Comparison of ENCODE assay signal across 8 mouse cellular contexts in genomic region chr1:133069275-133070120, GRCm38 (mm10). TPM values are rescaled to one million over a fixed set of nuclear protein-coding genes. Genes with fewer than 3 reads are reported as not detected.
DNase-seq lines count a peak whose midpoint lies in the region; ATAC-seq and TF ChIP-seq lines count a peak whose summit lies in the region.

No protein-coding gene starts in this region.

- H3K36me3 ChIP-seq in kidney, embryonic 14.5 days (ENCODE audit: control insufficient read depth, insufficient read depth, low read length): peaks cover 4% of the 10 kb centered on the region; the same call in 1 of the 2 replicates
- H3K36me3 ChIP-seq in E14TG2a.4 (ENCODE audit: insufficient read depth, low read length): peaks cover 24% of the 10 kb centered on the region
- H3K36me3 ChIP-seq in heart, adult 2 months (ENCODE audit: control insufficient read depth, insufficient read depth, low read length): peaks cover 20% of the 10 kb centered on the region
- peaks cover 25% of the 10 kb centered on the region; the same call in 1 of the 2 replicates for H3K36me3 ChIP-seq in limb, embryonic 12.5 days

- no peak overlapping the region for H3K9ac ChIP-seq in kidney, embryonic 14.5 days (ENCODE audit: low read depth, low read length)
- H3K9ac ChIP-seq in heart, adult 2 months (ENCODE audit: low read depth, low read length): peak overlapping the region; percentile 72
- H3K9ac ChIP-seq in limb, embryonic 12.5 days (replicated peaks): no peak overlapping the region

- peak overlapping the region; percentile 56; the same call in 1 of the 2 replicates for H3K27ac ChIP-seq in kidney, embryonic 14.5 days (ENCODE audit: low read depth, low read length)
- H3K27ac ChIP-seq in heart, adult 2 months: peak overlapping the region; percentile 97
- H3K27ac ChIP-seq in limb, embryonic 12.5 days: peak overlapping the region; percentile 43

- no peak for ATAC-seq in kidney, embryonic 14.5 days (ENCODE audit: low FRiP score, low TSS enrichment)
- no peak for ATAC-seq in limb, embryonic 12.5 days (ENCODE audit: insufficient number of reproducible peaks, insufficient read depth, low FRiP score, low TSS enrichment, low read depth)
- no peak for ATAC-seq in inflammation-experienced regulatory T-cells, adult 6 months

- no peaks in the 10 kb centered on the region for H3K9me3 ChIP-seq in kidney, embryonic 14.5 days (ENCODE audit: control insufficient read depth, low read length)
- H3K9me3 ChIP-seq in E14TG2a.4 (ENCODE audit: low read length): no peaks in the 10 kb centered on the region
- no peaks in the 10 kb centered on the region for H3K9me3 ChIP-seq in limb, embryonic 12.5 days

- H3K4me1 ChIP-seq in kidney, embryonic 14.5 days (ENCODE audit: control insufficient read depth, insufficient read depth, low read length): 0 out of 2 replicates have a peak, but pooled peaks cover 5% of the 10 kb centered on the region
- peaks cover 73% of the 10 kb centered on the region for H3K4me1 ChIP-seq in E14TG2a.4 (replicated peaks; ENCODE audit: low read depth, low read length)
- H3K4me1 ChIP-seq in heart, adult 2 months (ENCODE audit: control insufficient read depth, insufficient read depth, low read length): peaks cover 41% of the 10 kb centered on the region
- peaks cover 41% of the 10 kb centered on the region for H3K4me1 ChIP-seq in limb, embryonic 12.5 days (replicated peaks)

- 81% methylated on average over 12 of the region's 12 CpGs for WGBS in kidney, embryonic 14.5 days
- WGBS in heart, adult 2 months: 17% methylated on average over 12 of the region's 12 CpGs
- 83% methylated on average over 12 of the region's 12 CpGs for WGBS in limb, embryonic 12.5 days

- H3K4me3 ChIP-seq in kidney, embryonic 14.5 days (ENCODE audit: low read length): no peak overlapping the region
- H3K4me3 ChIP-seq in E14TG2a.4 (replicated peaks; ENCODE audit: low read length): peak overlapping the region; percentile 37; the same call in 1 of the 2 replicates
- peak overlapping the region; percentile 51 for H3K4me3 ChIP-seq in heart, adult 2 months
- no peak overlapping the region for H3K4me3 ChIP-seq in limb, embryonic 12.5 days (replicated peaks)

- H3K27me3 ChIP-seq in kidney, embryonic 14.5 days (ENCODE audit: control insufficient read depth, insufficient read depth, low read length): no peaks in the 10 kb centered on the region
- H3K27me3 ChIP-seq in E14TG2a.4 (ENCODE audit: insufficient read depth, low read length): peaks cover 19% of the 10 kb centered on the region
- H3K27me3 ChIP-seq in heart, adult 2 months (ENCODE audit: control insufficient read depth, insufficient read depth, low read length): no peaks in the 10 kb centered on the region
- no peaks in the 10 kb centered on the region for H3K27me3 ChIP-seq in limb, embryonic 12.5 days

- no peak for TF ChIP-seq CTCF in E14TG2a.4 (conservative IDR thresholded peaks at IDR 0.05; ENCODE audit: low read length)
- no peak for TF ChIP-seq CTCF in heart, adult 2 months (IDR thresholded peaks at IDR 0.05)

- DNase-seq in kidney, postnatal 10 days: no peak
- peak; percentile 47 to 60 for DNase-seq in heart, adult 2 months
- DNase-seq in left cerebral cortex, postnatal 14 days (ENCODE audit: low spot score in 2 of 2): no peak
- no peak for DNase-seq in thymus, adult 18-20 months

- H3K79me2 ChIP-seq in heart, adult 2 months (replicated peaks; ENCODE audit: control insufficient read depth, insufficient read depth, low read length): no peaks in the 10 kb centered on the region

- no peak overlapping the region for H3K4me2 ChIP-seq in kidney, embryonic 14.5 days (replicated peaks; ENCODE audit: low read depth, low read length)
- H3K4me2 ChIP-seq in limb, embryonic 12.5 days: no peak overlapping the region

- no peak for TF ChIP-seq POLR2A in heart, adult 2 months (IDR thresholded peaks at IDR 0.05; ENCODE audit: insufficient read depth, low read depth, low read length)

- intact Hi-C loops in heart, adult 2 months (cut with DNase I): no loop called here
- intact Hi-C loops in left cerebral cortex, postnatal 14 days (cut with DNase I): no loop called here

- TF ChIP-seq EP300 in heart, adult 2 months (IDR thresholded peaks at IDR 0.05; ENCODE audit: insufficient read depth, low read depth, low read length): no peak

RNA-seq across cellular contexts. Expression of gene Pik3c2b, which starts 24.0 kb away (rescaled TPM):
- 6.3 and 9.1 TPM in 2 replicates for polyA plus RNA-seq in kidney, embryonic 14.5 days (2014; fragmentation: Nextera tagmentation; extraction: Ambion mirVana)
- total RNA-seq in heart, adult 2 months (2021): 10 to 100 TPM; 14.6 to 19.4 TPM
- 19.9 and 22.0 TPM in 2 replicates for polyA plus RNA-seq in heart, adult 2 months (2012; rRNA removed)
- 6.6 and 7.6 TPM in 2 replicates for polyA plus RNA-seq in limb, embryonic 12.5 days (2016; fragmentation: Nextera tagmentation; extraction: Ambion mirVana)
- under 1 TPM; 0.36 to 0.67 (median 0.61) TPM for polyA plus RNA-seq in inflammation-experienced regulatory T-cells, adult 6 months (2017; shearing (Covaris generic))
- total RNA-seq in left cerebral cortex, postnatal 14 days (2021): 10 to 100 TPM; 17.2 to 18.8 TPM

RNA-seq across cellular contexts. Expression of gene Mdm4, which starts 39.1 kb away (rescaled TPM):
- polyA plus RNA-seq in kidney, embryonic 14.5 days (2014; fragmentation: Nextera tagmentation; extraction: Ambion mirVana): 36.0 and 57.6 TPM in 2 replicates
- 10 to 100 TPM; 23.7 to 25.9 TPM for total RNA-seq in heart, adult 2 months (2021)
- polyA plus RNA-seq in heart, adult 2 months (2012; rRNA removed): 22.9 and 43.2 TPM in 2 replicates
- 45.9 and 46.7 TPM in 2 replicates for polyA plus RNA-seq in limb, embryonic 12.5 days (2016; fragmentation: Nextera tagmentation; extraction: Ambion mirVana)
- polyA plus RNA-seq in inflammation-experienced regulatory T-cells, adult 6 months (2017; shearing (Covaris generic)): 100 to 1,000 TPM in 1 of 3 experiments, 10 to 100 TPM in 2; 94.1 to 139 (median 98.6) TPM
- 10 to 100 TPM; 79.1 to 80.6 TPM for total RNA-seq in left cerebral cortex, postnatal 14 days (2021)

Comparison
In these comparisons a context has a peak if more than half of its experiments do, and no peak if none do; other contexts are left out.
1. H3K27ac ChIP-seq: peak in every context shown above with its lines; median percentile 97 in heart, adult 2 months; 56 in kidney, embryonic 14.5 days; 43 in limb, embryonic 12.5 days.
2. H3K4me3 ChIP-seq: peak in E14TG2a.4 (single experiment) and heart, adult 2 months (single experiment); none in kidney, embryonic 14.5 days (single experiment) and limb, embryonic 12.5 days (single experiment).
3. DNase-seq: peak in heart, adult 2 months (2 of 2); none in kidney, postnatal 10 days (single experiment), left cerebral cortex, postnatal 14 days (0 of 2) and thymus, adult 18-20 months (0 of 2).